Mouse (Mus musculus) ovary, adult 18-20 months (tissue): Measurements from ENCODE around the gene Olfr828.

ENCODE experiments used
- DNase-seq: peaks from one replicate; pipeline ENCODE4 v3.0.0; 2022; ENCODE audit warnings: low spot score, mixed read lengths

Gene Olfr828

GRCm38 (mm10) chr9:18819426-18819825 is at the start of gene Olfr828:
Olfr828 (minus strand) TSS chr9:18819526.
- DNase-seq: no peak

DNA sequence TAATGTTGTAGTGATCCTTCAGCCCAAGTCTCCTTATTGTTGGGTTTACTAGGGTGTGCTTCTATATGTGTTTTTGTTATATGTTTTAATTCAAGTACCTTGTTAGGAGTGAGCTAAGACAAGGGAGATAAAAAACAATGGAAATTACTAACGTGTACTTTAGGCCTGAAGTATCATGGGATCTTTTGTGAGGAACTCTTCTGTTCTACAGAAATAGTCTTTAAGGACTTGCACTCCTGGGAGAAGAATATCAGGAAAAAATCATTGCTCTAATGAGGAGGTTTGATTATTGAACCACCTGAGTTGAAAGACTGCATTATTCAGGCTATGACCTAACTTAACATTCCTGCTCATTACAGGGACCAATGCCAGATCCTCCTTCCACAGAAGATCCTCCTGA is 35.3 kb upstream of the Olfr828 start, which contains the start of gene Olfr829:
Olfr829 (plus strand) TSS at position 301 of the 400 bp plus-strand sequence.
- DNase-seq: no peak

GRCm38 (mm10) chr9:18785316-18785715 is 34.0 kb downstream of the Olfr828 start:
- no peak for DNase-seq

DNA sequence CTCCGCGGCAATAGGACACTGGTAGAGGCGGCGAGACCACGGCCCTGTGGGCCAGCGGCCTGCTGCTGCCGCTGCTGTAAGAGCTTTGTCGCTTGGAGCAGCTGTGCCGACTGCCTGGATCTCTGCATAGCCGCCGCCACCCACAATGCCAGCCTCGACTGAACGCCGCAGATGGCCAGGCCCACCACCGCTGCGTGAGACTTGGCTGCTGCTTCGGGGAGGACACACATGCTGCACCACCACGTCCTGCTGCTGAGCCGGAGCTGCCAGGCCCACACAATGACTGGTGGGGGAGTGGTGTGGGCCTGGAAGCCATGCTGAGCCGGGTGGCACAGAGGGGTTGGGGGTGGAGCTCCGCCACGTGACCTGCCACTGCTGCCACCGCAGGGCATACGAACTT is 39.9 kb downstream of the Olfr828 start:
- DNase-seq: no peak

DNA sequence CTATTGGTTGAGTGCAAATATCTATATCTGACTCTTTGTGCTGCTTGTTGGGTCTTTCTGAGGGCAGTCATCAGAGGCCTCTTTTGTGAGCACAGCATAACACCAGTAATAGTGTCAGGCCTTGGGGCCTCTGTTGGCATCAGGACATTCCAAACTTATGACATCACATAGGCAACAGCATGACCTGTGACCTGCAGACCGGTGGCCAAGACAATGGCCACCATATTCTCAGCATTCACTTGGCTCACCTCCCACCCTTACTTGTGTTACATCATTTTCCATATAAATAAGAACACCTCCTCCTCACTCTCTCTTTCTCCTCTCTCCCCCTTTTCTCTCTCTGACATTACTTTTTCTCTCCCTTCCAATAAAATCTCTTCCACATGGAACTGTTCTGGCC is 40.3 kb downstream of the Olfr828 start:
- DNase-seq: no peak
